Mouse (Mus musculus) CD4-positive, CD25-positive, alpha-beta regulatory T cell, adult 4 months (primary cell): ENCODE measurements around the gene Slx4ip. TPM values are rescaled to one million over a fixed set of nuclear protein-coding genes. Genes with fewer than 3 reads are reported as not detected.

Experiments used
- ATAC-seq: one replicate; pipeline ENCODE4 v1.8.0; 2017
- polyA plus RNA-seq, 2 experiments: library from polyadenylated mRNA; unstranded; fragments of 100-300 nt; shearing (Covaris generic); gene quantifications; one replicate each; pipeline ENCODE4 v1.2.1; 2017

Gene Slx4ip
- polyA plus RNA-seq, 2 experiments from 2014 or later = 5.4 to 6.2 TPM

- no peak for ATAC-seq
Measured at GRCm38 (mm10) chr2:137067479-137068110, 176.6 kb downstream of the Slx4ip start.

GRCm38 (mm10) chr2:137073473-137074312 lies 182.7 kb downstream of the Slx4ip start:
- ATAC-seq = no peak

GRCm38 (mm10) chr2:137074313-137074620 lies 183.2 kb downstream of the Slx4ip start:
- ATAC-seq = no peak

GRCm38 (mm10) chr2:137078771-137079170 lies 187.8 kb downstream of the Slx4ip start:
- no peak for ATAC-seq

- ATAC-seq = no peak
Measured at GRCm38 (mm10) chr2:137079721-137080320, 188.8 kb downstream of the Slx4ip start.

- no peak for ATAC-seq
Measured at GRCm38 (mm10) chr2:137080468-137080867, 189.4 kb downstream of the Slx4ip start.

- no peak for ATAC-seq
Measured at GRCm38 (mm10) chr2:137081001-137081400, 190.0 kb downstream of the Slx4ip start.

GRCm38 (mm10) chr2:137082896-137083620 lies 192.0 kb downstream of the Slx4ip start:
- no peak for ATAC-seq

GRCm38 (mm10) chr2:137085257-137085656 lies 194.2 kb downstream of the Slx4ip start:
- no peak for ATAC-seq

- no peak for ATAC-seq
Measured at GRCm38 (mm10) chr2:137086621-137087395, 195.8 kb downstream of the Slx4ip start.

- no peak for ATAC-seq
Measured at GRCm38 (mm10) chr2:137087705-137088104, 196.7 kb downstream of the Slx4ip start.

- ATAC-seq = no peak
Measured at GRCm38 (mm10) chr2:137091766-137092522, 200.9 kb downstream of the Slx4ip start.

- ATAC-seq = no peak
Measured at GRCm38 (mm10) chr2:137092523-137093297, 201.7 kb downstream of the Slx4ip start.

GRCm38 (mm10) chr2:137093298-137093630 lies 202.2 kb downstream of the Slx4ip start:
- no peak for ATAC-seq

GRCm38 (mm10) chr2:137094301-137094700 lies 203.3 kb downstream of the Slx4ip start:
- no peak for ATAC-seq

GRCm38 (mm10) chr2:137096981-137097460 lies 206.0 kb downstream of the Slx4ip start:
- no peak for ATAC-seq

GRCm38 (mm10) chr2:137098269-137099035 lies 207.4 kb downstream of the Slx4ip start:
- ATAC-seq = no peak

- no peak for ATAC-seq
Measured at GRCm38 (mm10) chr2:137099211-137099734, 208.3 kb downstream of the Slx4ip start.

- no peak for ATAC-seq
Measured at GRCm38 (mm10) chr2:137101074-137101473, 210.1 kb downstream of the Slx4ip start.

GRCm38 (mm10) chr2:137107203-137107602 lies 216.2 kb downstream of the Slx4ip start:
- no peak for ATAC-seq
